Mouse (Mus musculus): ENCODE data around the gene Tmem204. TPM values are rescaled to one million over a fixed set of nuclear protein-coding genes. Genes with fewer than 3 reads are reported as not detected.

Tmem204 gene
- polyA plus RNA-seq, 2 experiments = 3.0 to 4.3 TPM

DNA sequence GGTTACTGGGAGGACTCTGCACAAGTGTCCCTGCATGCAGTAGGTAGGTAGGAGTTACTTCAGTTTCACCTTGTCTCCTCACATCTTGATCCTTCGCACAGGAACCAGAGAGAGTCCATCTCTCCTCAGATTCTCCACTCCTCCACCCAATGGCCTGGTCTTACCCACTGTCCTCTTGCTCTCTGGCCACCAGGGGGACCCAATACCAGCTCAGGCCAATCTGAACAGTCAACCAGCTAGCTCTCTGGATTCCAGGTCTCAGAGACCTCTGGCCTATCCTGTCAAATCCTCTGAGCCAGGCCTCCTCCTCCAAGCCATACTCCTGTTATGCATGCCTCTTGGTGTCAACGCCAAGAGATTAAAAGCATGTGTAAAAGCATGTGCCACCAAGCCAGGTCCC is 26.2 kb upstream of the Tmem204 start:
- Histone ChIP-seq H3K4me1 (replicated peaks; ENCODE audit: control insufficient read depth in 2 of 2, insufficient read depth in 2 of 2, low read length in 1 of 2) (peaks cover under 1% of the 10 kb centered on the region in 2 experiments; a peak in 3 of 4 replicates), H3K4me2 (ENCODE audit: low read depth) (no peak overlapping the region), H3K36me3 (replicated peaks; ENCODE audit: control insufficient read depth, insufficient read depth, low read depth) (no peaks in the 10 kb centered on the region; the same call in none of the 2 replicates), H3K4me3 (ENCODE audit: insufficient read depth in 1 of 2, low read depth in 2 of 2, low read length in 2 of 2) (no peak overlapping the region), H3K9ac (replicated peaks) (no peak overlapping the region), H3K27me3 (ENCODE audit: control insufficient read depth, insufficient read depth, low read length) (no peaks in the 10 kb centered on the region), H3K9me3 (ENCODE audit: control insufficient read depth, low read length) (no peaks in the 10 kb centered on the region), H3K27ac (no peak overlapping the region)
- TF ChIP-seq EP300 (IDR thresholded peaks at IDR 0.05; ENCODE audit: low read depth) (no peak), CTCF (IDR thresholded peaks at IDR 0.05; ENCODE audit: low read depth) (peak; percentile 90)
- ATAC-seq (ENCODE audit: insufficient read depth) (peak; percentile 44; the same call in 1 of the 2 replicates), DNase-seq (ENCODE audit: low read depth in 3 of 3, low spot score in 3 of 3) (peak in 1 of 3 experiments; percentile 22)
- 73% methylated on average over 2 of the region's 2 CpGs for WGBS (ENCODE audit: insufficient replicate concordance)

DNA sequence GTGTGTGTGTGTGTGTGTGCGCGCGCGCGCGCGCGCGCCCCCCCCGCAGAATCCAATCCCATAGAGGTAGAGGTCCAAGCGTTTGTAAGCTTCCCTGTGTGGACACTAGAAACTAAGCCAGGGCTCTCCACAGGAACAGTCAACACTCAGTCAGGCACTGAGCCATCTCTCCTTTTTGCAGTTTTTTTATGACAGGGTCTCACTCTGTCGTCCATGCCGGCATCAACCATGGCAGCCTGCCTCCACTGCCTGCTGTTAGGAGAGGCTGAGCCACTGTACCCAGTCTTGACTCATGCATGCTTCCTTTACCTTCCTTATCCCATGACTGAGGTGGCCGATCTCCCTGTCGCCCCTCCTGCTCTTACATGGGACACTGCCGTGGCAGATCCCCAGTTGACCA is 24.4 kb upstream of the Tmem204 start:
- Histone ChIP-seq H3K4me2 (ENCODE audit: low read depth) (no peak overlapping the region), H3K27ac (no peak overlapping the region), H3K9ac (replicated peaks) (no peak overlapping the region), H3K9me3 (ENCODE audit: control insufficient read depth, low read length) (no peaks in the 10 kb centered on the region), H3K27me3 (ENCODE audit: control insufficient read depth, insufficient read depth, low read length) (no peaks in the 10 kb centered on the region), H3K36me3 (replicated peaks; ENCODE audit: control insufficient read depth, insufficient read depth, low read depth) (peaks cover 9% of the 10 kb centered on the region), H3K4me3 (ENCODE audit: insufficient read depth in 1 of 2, low read depth in 2 of 2, low read length in 2 of 2) (no peak overlapping the region), H3K4me1 (replicated peaks; ENCODE audit: control insufficient read depth in 2 of 2, insufficient read depth in 2 of 2, low read length in 1 of 2) (no peaks in the 10 kb centered on the region)
- TF ChIP-seq EP300 (IDR thresholded peaks at IDR 0.05; ENCODE audit: low read depth) = no peak
- no peak for TF ChIP-seq CTCF (IDR thresholded peaks at IDR 0.05; ENCODE audit: low read depth)
- 63% methylated on average over 16 of the region's 16 CpGs for WGBS (ENCODE audit: insufficient replicate concordance)
- DNase-seq (ENCODE audit: low read depth in 3 of 3, low spot score in 3 of 3) = no peak
- no peak for ATAC-seq (ENCODE audit: insufficient read depth)

DNA sequence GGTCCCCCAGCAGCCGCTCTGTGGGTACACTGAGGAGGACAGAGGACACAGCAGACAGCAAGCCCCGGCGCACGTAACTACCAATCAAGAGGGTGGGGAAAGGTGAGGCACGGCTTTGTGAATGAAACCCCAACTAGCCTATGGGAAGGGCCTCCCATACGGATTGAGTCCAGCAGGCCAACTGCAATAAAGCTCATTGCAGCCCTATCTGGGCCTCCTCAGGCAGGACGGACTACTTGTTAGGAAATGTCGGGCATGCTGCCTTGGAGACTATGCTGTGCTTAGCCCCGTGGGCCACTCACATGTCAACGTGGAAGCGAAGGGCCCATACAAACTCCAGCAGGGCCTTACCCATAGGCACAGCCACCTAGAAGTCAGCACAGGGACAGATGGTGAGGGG is 17.9 kb upstream of the Tmem204 start:
- Histone ChIP-seq H3K27me3 (ENCODE audit: control insufficient read depth, insufficient read depth, low read length) (no peaks in the 10 kb centered on the region), H3K4me3 (ENCODE audit: insufficient read depth in 1 of 2, low read depth in 2 of 2, low read length in 2 of 2) (no peak overlapping the region), H3K4me2 (ENCODE audit: low read depth) (no peak overlapping the region), H3K9ac (replicated peaks) (no peak overlapping the region), H3K4me1 (replicated peaks; ENCODE audit: control insufficient read depth in 2 of 2, insufficient read depth in 2 of 2, low read length in 1 of 2) (no peaks in the 10 kb centered on the region), H3K27ac (no peak overlapping the region), H3K36me3 (replicated peaks; ENCODE audit: control insufficient read depth, insufficient read depth, low read depth) (peaks cover 61% of the 10 kb centered on the region), H3K9me3 (ENCODE audit: control insufficient read depth, low read length) (no peaks in the 10 kb centered on the region)
- 90% methylated on average over 11 of the region's 11 CpGs for WGBS (ENCODE audit: insufficient replicate concordance)
- 0 out of 2 replicates have a peak, but pooled peaks have one; percentile 16 for ATAC-seq (ENCODE audit: insufficient read depth)
- no peak for TF ChIP-seq EP300 (IDR thresholded peaks at IDR 0.05; ENCODE audit: low read depth)
- TF ChIP-seq CTCF (IDR thresholded peaks at IDR 0.05; ENCODE audit: low read depth) = no peak
- no peak for DNase-seq (ENCODE audit: low read depth in 3 of 3, low spot score in 3 of 3)

DNA sequence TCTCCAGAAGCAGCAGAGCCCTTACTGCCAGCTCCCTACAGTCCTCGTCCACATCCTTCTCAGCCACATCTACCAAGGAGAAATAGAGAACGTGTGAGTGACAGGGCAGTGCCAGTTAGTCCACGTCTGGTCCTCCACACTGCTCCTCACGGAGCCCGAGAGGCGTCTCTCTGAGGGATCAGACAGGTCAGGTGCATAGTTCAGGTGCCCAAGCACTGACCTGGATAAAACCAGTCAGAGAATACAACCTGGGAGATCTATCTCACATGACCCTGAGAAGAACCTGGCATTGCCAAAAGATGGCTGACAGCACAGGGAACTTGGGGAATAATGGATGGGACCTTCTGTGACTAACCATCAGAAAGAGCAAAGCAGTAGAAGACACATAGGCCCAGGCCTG is 16.7 kb upstream of the Tmem204 start:
- no peak overlapping the region for H3K4me3 ChIP-seq (ENCODE audit: insufficient read depth in 1 of 2, low read depth in 2 of 2, low read length in 2 of 2)
- TF ChIP-seq EP300 (IDR thresholded peaks at IDR 0.05; ENCODE audit: low read depth) (no peak), CTCF (IDR thresholded peaks at IDR 0.05; ENCODE audit: low read depth) (no peak)
- no peaks in the 10 kb centered on the region for H3K4me1 ChIP-seq (replicated peaks; ENCODE audit: control insufficient read depth in 2 of 2, insufficient read depth in 2 of 2, low read length in 1 of 2)
- H3K9me3 ChIP-seq (ENCODE audit: control insufficient read depth, low read length) = no peaks in the 10 kb centered on the region
- H3K27me3 ChIP-seq (ENCODE audit: control insufficient read depth, insufficient read depth, low read length) = no peaks in the 10 kb centered on the region
- H3K4me2 ChIP-seq (ENCODE audit: low read depth) = no peak overlapping the region
- H3K27ac ChIP-seq = no peak overlapping the region
- no peak overlapping the region for H3K9ac ChIP-seq (replicated peaks)
- H3K36me3 ChIP-seq (replicated peaks; ENCODE audit: control insufficient read depth, insufficient read depth, low read depth) = peaks cover 73% of the 10 kb centered on the region
- DNase-seq (ENCODE audit: low read depth in 3 of 3, low spot score in 3 of 3) (no peak), ATAC-seq (ENCODE audit: insufficient read depth) (no peak)
- 89% methylated on average over 6 of the region's 6 CpGs for WGBS (ENCODE audit: insufficient replicate concordance)

DNA sequence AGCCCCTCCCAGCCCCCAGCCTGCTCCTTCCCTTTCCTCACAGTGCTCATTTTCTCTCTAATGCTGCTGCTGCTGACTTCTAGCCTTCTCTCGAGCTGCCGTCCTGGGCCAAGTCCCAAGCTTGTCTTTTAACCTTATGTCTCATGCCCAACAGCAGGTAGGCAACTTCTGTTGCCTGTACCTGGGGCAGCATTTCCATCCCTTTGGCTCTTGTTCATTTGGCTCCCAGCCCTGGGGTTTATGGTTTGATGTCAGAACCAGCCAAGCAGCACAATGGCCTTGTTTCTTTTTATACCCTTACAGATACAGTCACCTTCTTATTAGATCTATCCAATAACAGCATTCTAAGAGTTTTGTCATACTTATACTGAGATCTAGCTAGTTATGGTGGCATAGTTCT is 12.8 kb upstream of the Tmem204 start:
- TF ChIP-seq EP300 (IDR thresholded peaks at IDR 0.05; ENCODE audit: low read depth) = no peak
- TF ChIP-seq CTCF (IDR thresholded peaks at IDR 0.05; ENCODE audit: low read depth) = no peak
- Histone ChIP-seq H3K27ac (no peak overlapping the region), H3K4me1 (replicated peaks; ENCODE audit: control insufficient read depth in 2 of 2, insufficient read depth in 2 of 2, low read length in 1 of 2) (peaks cover 6 to 10% of the 10 kb centered on the region in 2 experiments), H3K4me2 (ENCODE audit: low read depth) (no peak overlapping the region), H3K4me3 (ENCODE audit: insufficient read depth in 1 of 2, low read depth in 2 of 2, low read length in 2 of 2) (no peak overlapping the region), H3K9me3 (ENCODE audit: control insufficient read depth, low read length) (no peaks in the 10 kb centered on the region), H3K27me3 (ENCODE audit: control insufficient read depth, insufficient read depth, low read length) (no peaks in the 10 kb centered on the region), H3K36me3 (replicated peaks; ENCODE audit: control insufficient read depth, insufficient read depth, low read depth) (peaks cover 94% of the 10 kb centered on the region), H3K9ac (replicated peaks) (no peak overlapping the region)
- DNase-seq (ENCODE audit: low read depth in 3 of 3, low spot score in 3 of 3) (no peak), ATAC-seq (ENCODE audit: insufficient read depth) (no peak)
- 84% methylated on average over 2 of the region's 2 CpGs for WGBS (ENCODE audit: insufficient replicate concordance)
